Mouse (Mus musculus) layer of hippocampus, adult 11-12 months (tissue): ENCODE measurements around the gene Olfr250.
"Not testable (repeated sequence)": the region's sequence is repeated elsewhere in the genome, so short reads cannot be mapped to it uniquely, and the experiment has no call there.

Experiments
- DNase-seq: peaks from one replicate; pipeline ENCODE4 v3.0.0; 2022; ENCODE audit warnings: low spot score

Gene Olfr250

GRCm38 (mm10) chr9:38366596-38366995, at the start of gene Olfr250:
Olfr250 (plus strand) TSS chr9:38366896.
- no peak for DNase-seq

DNA sequence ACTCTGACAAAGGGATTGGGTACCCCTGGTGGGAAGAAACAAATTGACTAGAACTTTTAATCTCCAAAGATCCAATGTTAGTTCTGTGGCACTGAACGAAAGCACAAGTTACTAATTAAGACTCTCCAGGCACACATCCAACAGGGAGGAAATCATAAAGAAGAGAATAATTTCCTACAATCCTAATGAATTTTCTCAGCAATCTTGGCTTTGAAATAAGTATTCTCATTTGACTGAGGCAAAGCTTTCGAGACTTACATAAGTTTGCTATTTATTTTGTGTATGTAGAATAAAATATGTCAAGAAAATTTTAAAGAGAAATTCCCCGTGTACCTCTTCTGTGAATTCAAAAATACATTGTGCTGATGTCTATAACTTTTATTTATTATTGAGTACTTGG, 37.9 kb upstream of the Olfr250 start, which contains the start of gene Olfr25:
Gene Olfr25 (plus strand): TSS at position 301 of the 400 bp plus-strand sequence.
- DNase-seq: no peak

GRCm38 (mm10) chr9:38348111-38348510, 18.6 kb upstream of the Olfr250 start, which contains the start of gene Olfr898:
Olfr898 (plus strand) TSS chr9:38348411.
- no peak for DNase-seq

DNA sequence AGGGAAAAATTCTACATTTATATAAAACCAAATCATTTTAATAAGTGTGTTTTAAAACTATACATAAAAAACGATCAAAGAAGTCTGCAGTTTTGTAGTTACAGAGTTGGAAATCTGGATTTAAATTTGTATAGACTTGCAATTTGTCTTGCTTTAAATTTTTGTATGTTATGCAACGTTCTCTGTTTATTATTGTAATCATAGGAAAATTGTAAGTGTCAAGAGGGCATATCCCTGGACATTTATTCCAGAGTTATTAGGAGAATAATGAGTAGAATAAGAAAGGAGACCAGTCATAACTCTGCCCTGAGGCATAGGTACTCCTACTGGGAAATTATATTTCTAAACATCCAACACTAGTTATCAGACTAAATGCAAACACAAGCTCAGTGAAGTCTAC, 10.1 kb downstream of the Olfr250 start, which contains the start of gene Olfr251:
Gene Olfr251 (plus strand): TSS at position 301 of the 400 bp plus-strand sequence.
- DNase-seq: no peak

DNA sequence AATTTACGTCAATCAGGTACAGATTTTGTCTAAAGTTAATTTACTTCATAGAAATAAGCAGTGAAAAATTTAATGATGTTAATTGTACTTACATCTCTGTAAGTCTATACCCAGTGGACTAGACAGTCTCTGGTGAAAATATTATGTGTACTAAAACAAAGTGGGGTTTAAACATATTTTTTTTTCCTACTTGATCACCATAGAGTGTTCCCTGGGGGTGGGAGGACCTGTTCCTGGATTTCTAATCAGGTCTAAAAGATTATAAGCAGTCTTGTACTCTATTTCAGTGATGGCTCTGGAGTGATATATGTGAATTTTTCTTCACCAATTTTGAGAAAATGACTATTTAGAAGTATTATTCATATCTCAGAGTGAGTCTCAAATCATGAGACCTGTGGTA, 34.7 kb downstream of the Olfr250 start, which contains the start of gene Olfr147:
Gene Olfr147 (plus strand): TSS at position 301 of the 400 bp plus-strand sequence.
- no peak for DNase-seq

DNA sequence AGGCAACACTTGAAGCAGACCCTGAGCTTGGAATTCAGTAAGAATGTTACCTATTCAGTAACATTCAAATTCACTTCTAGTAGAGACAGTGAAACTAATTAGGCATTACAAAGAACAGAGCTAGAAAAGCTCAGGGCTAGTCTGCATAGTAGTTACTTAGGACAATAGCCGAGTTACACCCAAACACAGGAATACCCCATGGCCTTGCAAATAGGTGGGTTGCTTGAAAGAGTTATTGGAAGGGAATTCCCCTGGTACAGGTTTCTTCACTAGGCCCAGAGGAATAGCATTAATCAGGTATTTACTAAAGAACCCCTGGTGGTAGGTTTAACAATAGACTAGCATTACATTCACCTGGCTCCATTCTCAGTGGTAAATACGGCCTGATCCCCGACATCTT, 40.8 kb downstream of the Olfr250 start:
- not testable (repeated sequence) for DNase-seq

- DNase-seq: not testable (repeated sequence)
Measured at GRCm38 (mm10) chr9:38413502-38413901, 46.8 kb downstream of the Olfr250 start.
